Mouse (Mus musculus) kidney, postnatal 0 days (tissue): ENCODE data around the gene Gm45233. TPM values are rescaled to one million over a fixed set of nuclear protein-coding genes. Genes with fewer than 3 reads are reported as not detected.

Experiments used
- ATAC-seq: fragments of 200-750 bp; cut with Nextera tagmentation; replicated peaks from 2 replicates; pipeline ENCODE4 v1.8.0; 2017; ENCODE audit warnings: low read depth, moderate number of reproducible peaks, moderate TSS enrichment, moderate library complexity; ENCODE audit not compliant: low FRiP score
- DNase-seq: peaks from one replicate; pipeline ENCODE4 v3.0.0-alpha.2; 2016; ENCODE audit warnings: low spot score
- H3K27ac ChIP-seq: fragments of 300-500 bp; sonication (generic); 2 replicates; pipeline ENCODE4 v1.5.1; 2014; ENCODE audit warnings: mild to moderate bottlenecking
- H3K27me3 ChIP-seq: fragments of 300-500 bp; sonication (generic); 2 replicates; pipeline ENCODE4 v1.6.1; 2014; ENCODE audit warnings: low read length, mixed read lengths; ENCODE audit not compliant: insufficient read depth
- H3K36me3 ChIP-seq: fragments of 300-500 bp; sonication (generic); 2 replicates; pipeline ENCODE4 v1.6.1; 2014; ENCODE audit warnings: low read length, mixed read lengths; ENCODE audit not compliant: insufficient read depth
- H3K4me1 ChIP-seq: fragments of 300-500 bp; sonication (generic); replicated peaks from 2 replicates; pipeline ENCODE4 v1.6.1; 2014; ENCODE audit warnings: antibody characterized with exemption, low read length, mixed read lengths; ENCODE audit not compliant: insufficient read depth
- H3K4me2 ChIP-seq: fragments of 300-500 bp; sonication (generic); 2 replicates; pipeline ENCODE4 v1.6.1; 2014; ENCODE audit warnings: mild to moderate bottlenecking, low read length, moderate library complexity, mixed read lengths
- H3K4me3 ChIP-seq: fragments of 300-500 bp; sonication (generic); replicated peaks from 2 replicates; pipeline ENCODE4 v1.5.1; 2014; ENCODE audit warnings: low read depth, low read length
- H3K9ac ChIP-seq: fragments of 300-500 bp; sonication (generic); 2 replicates; pipeline ENCODE4 v1.6.1; 2014; ENCODE audit warnings: low read depth, low read length
- H3K9me3 ChIP-seq: fragments of 300-500 bp; sonication (generic); replicated peaks from 2 replicates; pipeline ENCODE4 v1.6.1; 2016; ENCODE audit warnings: low read length, inconsistent platforms, mixed read lengths
- CTCF ChIP-seq: IDR thresholded peaks from 2 replicates; pipeline ENCODE4 v1.5.1; 2016; ENCODE audit warnings: antibody characterized with exemption, low read depth, mild to moderate bottlenecking, moderate library complexity
- WGBS: fragments of 180-500 bp; shearing (Covaris S2); extraction: QIAGEN DNeasy Blood & Tissue Kit; methylation state at CpG from one replicate; pipeline ENCODE4 v1.1.7; 2014; 5-methylcytosine and 5-hydroxymethylcytosine counted together
- polyA plus RNA-seq: library from polyadenylated mRNA; unstranded; fragments of >200 nt; fragmentation: Nextera tagmentation; extraction: Ambion mirVana; gene quantifications from 2 replicates; pipeline ENCODE4 v1.2.1, GENCODE M21; 2015

Gm45233 gene
- polyA plus RNA-seq, 1 experiment from 2014 or later: 0.24 TPM

GRCm38 (mm10) chr7:43443126-43443916, 607 bp upstream of the Gm45233 start:
- under 1% methylated on average over 36 of the region's 36 CpGs for WGBS
- Histone ChIP-seq H3K4me3 (peak overlapping the region; percentile 48), H3K36me3 (no peaks in the 10 kb centered on the region), H3K4me2 (peak overlapping the region; percentile 80), H3K27ac (peak overlapping the region; percentile 99), H3K9ac (peak overlapping the region; percentile 67), H3K27me3 (no peaks in the 10 kb centered on the region), H3K4me1 (peaks cover 12% of the 10 kb centered on the region; the same call in 1 of the 2 replicates), H3K9me3 (no peaks in the 10 kb centered on the region)
- no peak for TF ChIP-seq CTCF
- DNase-seq (peak; percentile 91), ATAC-seq (peak; percentile 93)

DNA sequence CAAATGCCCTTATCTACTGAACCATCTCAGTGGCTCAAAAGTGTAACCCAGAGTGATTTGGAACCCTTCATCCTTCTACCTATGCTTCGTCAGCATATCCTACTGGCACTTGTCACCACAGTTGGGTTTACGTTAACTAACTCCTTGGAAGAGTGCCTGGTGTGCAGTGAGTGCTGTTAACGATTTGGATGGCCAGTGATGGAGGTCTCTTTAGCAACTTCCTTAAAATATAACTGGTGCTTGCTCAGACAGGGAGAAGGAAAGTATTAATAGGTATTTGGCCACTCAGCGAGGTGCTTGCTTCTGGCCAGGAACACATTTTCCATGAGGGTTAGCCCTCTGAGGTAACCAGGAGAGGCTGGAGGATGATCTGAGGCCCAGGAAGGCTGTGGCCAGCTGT, 3.9 kb downstream of the Gm45233 start:
- no peaks in the 10 kb centered on the region for H3K9me3 ChIP-seq
- peaks cover under 1% of the 10 kb centered on the region for H3K36me3 ChIP-seq
- no peak for TF ChIP-seq CTCF
- H3K4me3 ChIP-seq: no peak overlapping the region
- H3K4me1 ChIP-seq: peaks cover 9% of the 10 kb centered on the region; the same call in 1 of the 2 replicates
- 81% methylated on average over 4 of the region's 4 CpGs for WGBS
- peak overlapping the region; percentile 11; the same call in 1 of the 2 replicates for H3K27ac ChIP-seq
- no peak overlapping the region for H3K9ac ChIP-seq
- H3K27me3 ChIP-seq: no peaks in the 10 kb centered on the region
- H3K4me2 ChIP-seq: no peak overlapping the region
- ATAC-seq: no peak
- DNase-seq: no peak

GRCm38 (mm10) chr7:43448246-43448645, 4.3 kb downstream of the Gm45233 start:
- no peak for TF ChIP-seq CTCF
- H3K9me3 ChIP-seq: no peaks in the 10 kb centered on the region
- no peaks in the 10 kb centered on the region for H3K27me3 ChIP-seq
- peaks cover 5% of the 10 kb centered on the region for H3K36me3 ChIP-seq
- 83% methylated on average over 2 of the region's 3 CpGs for WGBS
- no peak overlapping the region for H3K9ac ChIP-seq
- no peak overlapping the region for H3K27ac ChIP-seq
- ATAC-seq (no peak), DNase-seq (no peak)
- H3K4me3 ChIP-seq: no peak overlapping the region
- H3K4me2 ChIP-seq: no peak overlapping the region
- H3K4me1 ChIP-seq: peaks cover 6% of the 10 kb centered on the region; the same call in 1 of the 2 replicates

- Histone ChIP-seq H3K9me3 (no peaks in the 10 kb centered on the region), H3K4me1 (no peaks in the 10 kb centered on the region; the same call in 1 of the 2 replicates), H3K27ac (no peak overlapping the region), H3K9ac (no peak overlapping the region), H3K36me3 (peaks cover 11% of the 10 kb centered on the region), H3K4me2 (no peak overlapping the region), H3K27me3 (no peaks in the 10 kb centered on the region), H3K4me3 (no peak overlapping the region)
- ATAC-seq (no peak), DNase-seq (no peak)
- 92% methylated on average over 2 of the region's 2 CpGs for WGBS
- TF ChIP-seq CTCF: no peak
Measured at GRCm38 (mm10) chr7:43449811-43450210, 5.9 kb downstream of the Gm45233 start.

GRCm38 (mm10) chr7:43451726-43452125, 7.8 kb downstream of the Gm45233 start:
- no peak overlapping the region for H3K4me3 ChIP-seq
- peaks cover 19% of the 10 kb centered on the region for H3K36me3 ChIP-seq
- H3K9me3 ChIP-seq: no peaks in the 10 kb centered on the region
- TF ChIP-seq CTCF: no peak
- no peaks in the 10 kb centered on the region; the same call in 1 of the 2 replicates for H3K4me1 ChIP-seq
- 93% methylated on average over 11 of the region's 11 CpGs for WGBS
- H3K9ac ChIP-seq: no peak overlapping the region
- no peak for DNase-seq
- no peak for ATAC-seq
- no peaks in the 10 kb centered on the region for H3K27me3 ChIP-seq
- H3K4me2 ChIP-seq: no peak overlapping the region
- no peak overlapping the region for H3K27ac ChIP-seq

GRCm38 (mm10) chr7:43452609-43453008, 8.7 kb downstream of the Gm45233 start:
- TF ChIP-seq CTCF: peak; percentile 52
- Histone ChIP-seq H3K9ac (no peak overlapping the region), H3K27ac (no peak overlapping the region; the same call in 1 of the 2 replicates), H3K9me3 (no peaks in the 10 kb centered on the region), H3K4me1 (no peaks in the 10 kb centered on the region; the same call in 1 of the 2 replicates), H3K36me3 (peaks cover 28% of the 10 kb centered on the region), H3K27me3 (no peaks in the 10 kb centered on the region), H3K4me3 (no peak overlapping the region), H3K4me2 (no peak overlapping the region)
- ATAC-seq (peak; percentile 14; the same call in 1 of the 2 replicates), DNase-seq (peak; percentile 48)
- WGBS: 47% methylated on average over 4 of the region's 4 CpGs
